Mouse (Mus musculus): ENCODE data around the gene B230118H07Rik.

B230118H07Rik gene

DNA sequence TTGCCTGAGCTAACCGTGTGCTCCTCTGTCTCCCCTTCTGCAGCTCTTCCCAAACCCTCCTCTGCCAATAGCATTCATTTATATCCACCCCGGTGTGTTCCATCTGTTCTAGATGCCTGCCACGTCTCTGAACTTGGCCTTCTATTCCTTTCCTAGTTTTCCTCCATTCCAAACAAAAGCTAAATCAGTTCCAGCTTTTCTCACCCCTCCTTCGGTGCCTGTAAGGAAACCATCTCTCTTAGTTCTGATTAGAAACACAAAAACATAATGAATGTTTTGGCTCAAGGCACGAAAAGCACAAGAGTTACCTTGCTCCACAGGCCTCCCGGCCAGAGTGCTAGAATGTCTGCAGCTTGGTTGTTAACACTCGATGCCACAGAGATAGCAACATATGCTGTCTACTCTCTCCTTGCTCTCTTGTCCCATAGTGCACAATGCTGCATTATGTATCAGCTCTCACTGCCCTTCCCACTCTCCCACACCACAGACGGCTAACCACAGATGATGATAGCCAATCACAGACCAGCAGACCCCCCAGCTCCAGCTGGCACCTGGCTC, at the start of gene B230118H07Rik, which contains the start of gene Rag1:
Gene B230118H07Rik (minus strand): TSS at position 419 of the 558 bp plus-strand sequence.
Gene Rag1 (minus strand): TSS at position 388 of the 558 bp plus-strand sequence.
- DNase-seq = peak; percentile 88

- no peak for DNase-seq
Measured at GRCm38 (mm10) chr2:101695584-101695983, 46.3 kb upstream of the B230118H07Rik start.

DNA sequence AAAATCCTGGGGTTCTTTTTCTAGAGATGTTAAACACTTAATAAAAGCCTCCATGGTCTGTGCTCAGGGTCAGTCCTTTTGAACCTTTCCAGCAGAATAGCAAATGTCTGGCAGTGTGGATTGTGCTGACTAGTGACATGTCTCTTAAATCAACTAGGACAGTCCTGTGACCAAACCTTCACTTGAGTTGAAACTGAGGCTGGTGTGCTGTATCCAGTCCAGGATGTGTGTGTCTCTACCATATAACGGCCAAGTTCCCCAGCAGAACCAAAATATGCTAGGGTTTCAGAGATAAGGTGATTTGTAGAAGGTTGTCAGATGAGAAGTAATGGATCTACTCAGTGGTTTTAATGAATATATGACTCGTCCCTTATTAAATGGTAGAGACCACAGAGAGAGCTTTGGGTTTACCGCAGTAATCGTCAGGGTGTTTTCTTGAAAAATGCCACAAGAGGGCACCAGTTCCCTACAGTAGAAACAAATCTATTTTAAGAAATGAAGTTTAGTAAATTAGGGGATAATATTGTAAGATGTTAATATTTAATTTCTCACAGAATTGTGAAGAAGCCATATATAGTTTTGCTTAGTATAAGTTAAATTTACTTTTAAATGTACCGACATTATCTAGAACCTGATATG, 44.4 kb upstream of the B230118H07Rik start:
- DNase-seq = peak; percentile 28

DNA sequence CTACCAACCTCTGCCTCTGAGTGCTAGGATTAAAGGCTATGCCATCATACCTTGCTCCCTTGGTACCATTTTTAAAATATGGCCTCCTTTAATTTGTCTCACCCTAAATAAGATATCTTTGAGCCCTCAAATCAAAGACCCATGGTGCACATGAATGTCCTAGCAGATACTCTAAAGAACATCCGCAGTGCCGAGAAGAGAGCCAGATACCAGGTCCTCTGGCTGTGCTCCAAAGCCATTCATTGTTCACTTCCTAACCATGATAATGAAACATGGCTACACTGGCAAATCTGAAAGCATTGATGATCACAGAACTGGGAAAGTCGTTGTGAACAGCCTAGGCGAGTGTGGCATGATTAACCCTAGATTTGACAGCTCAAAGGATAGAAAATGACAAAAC, 43.7 kb upstream of the B230118H07Rik start:
- no peak for DNase-seq

- DNase-seq = no peak
Measured at GRCm38 (mm10) chr2:101690252-101690827, 41.0 kb upstream of the B230118H07Rik start.

DNA sequence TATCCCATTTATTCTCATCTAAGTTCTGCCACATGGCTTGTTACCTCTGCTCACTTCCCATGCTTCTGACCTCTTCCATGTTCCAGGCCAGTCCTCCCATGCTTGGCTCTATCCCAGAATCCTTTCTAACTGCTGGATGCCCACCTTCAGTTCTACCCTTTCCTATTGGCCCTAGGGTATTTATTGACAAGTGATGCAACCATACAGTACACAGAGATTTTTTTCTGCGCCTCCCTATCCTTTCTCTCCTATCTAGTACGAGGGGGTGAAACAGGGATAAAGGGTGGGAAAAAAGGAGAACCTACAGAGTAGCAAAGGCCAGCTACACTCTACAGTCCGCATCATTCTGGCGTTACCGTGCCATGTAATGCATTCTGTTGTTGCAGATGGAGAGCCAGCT, 38.7 kb upstream of the B230118H07Rik start:
- no peak for DNase-seq

GRCm38 (mm10) chr2:101684421-101684820, 35.1 kb upstream of the B230118H07Rik start:
- no peak for DNase-seq

- peak; percentile 29 for DNase-seq
Measured at GRCm38 (mm10) chr2:101679164-101679784, 29.9 kb upstream of the B230118H07Rik start.

DNA sequence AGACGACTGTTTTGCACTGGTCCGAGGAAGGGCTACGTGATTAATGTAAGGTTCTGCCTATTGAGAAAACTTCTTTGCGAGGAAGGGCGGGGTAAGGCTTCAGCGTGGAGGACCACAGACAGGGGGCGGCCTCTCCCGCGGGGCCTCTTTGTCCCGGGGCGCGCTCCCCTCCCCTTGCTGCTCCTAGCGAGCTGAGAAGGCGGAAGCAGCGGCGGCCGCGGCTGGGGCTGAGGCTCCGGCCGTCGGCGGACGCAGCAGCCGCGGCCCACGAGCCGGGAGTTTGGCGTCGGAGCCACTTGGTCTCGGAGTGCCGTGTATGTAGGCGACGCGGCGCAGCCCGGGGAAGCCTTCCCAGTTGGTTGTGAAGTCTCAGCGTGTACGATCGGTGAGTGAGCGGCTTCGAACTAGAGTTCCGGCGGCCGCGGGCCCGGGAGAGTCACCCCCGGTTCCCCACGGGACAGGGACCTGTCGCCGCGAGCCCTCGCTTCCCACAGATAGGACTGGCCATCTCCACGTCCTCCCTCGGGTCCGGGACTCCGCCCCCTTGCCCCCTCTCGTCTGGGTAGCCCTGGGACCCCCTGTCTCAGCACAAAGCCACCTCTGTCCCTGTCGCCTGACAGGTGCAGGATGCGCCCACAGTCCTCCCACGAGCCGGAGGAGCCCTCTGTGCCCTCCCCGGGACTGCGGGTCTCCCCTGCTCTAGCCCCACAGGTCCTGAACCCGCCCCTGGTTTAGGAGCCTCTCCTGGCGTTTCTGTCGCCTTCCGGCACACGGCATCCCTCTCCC, 29.1 kb upstream of the B230118H07Rik start, which contains the start of gene Traf6:
Gene Traf6 (plus strand): TSS at position 194 of the 786 bp plus-strand sequence.
- peak; percentile 92 for DNase-seq

GRCm38 (mm10) chr2:101673547-101673946, 24.2 kb upstream of the B230118H07Rik start:
- DNase-seq = no peak

DNA sequence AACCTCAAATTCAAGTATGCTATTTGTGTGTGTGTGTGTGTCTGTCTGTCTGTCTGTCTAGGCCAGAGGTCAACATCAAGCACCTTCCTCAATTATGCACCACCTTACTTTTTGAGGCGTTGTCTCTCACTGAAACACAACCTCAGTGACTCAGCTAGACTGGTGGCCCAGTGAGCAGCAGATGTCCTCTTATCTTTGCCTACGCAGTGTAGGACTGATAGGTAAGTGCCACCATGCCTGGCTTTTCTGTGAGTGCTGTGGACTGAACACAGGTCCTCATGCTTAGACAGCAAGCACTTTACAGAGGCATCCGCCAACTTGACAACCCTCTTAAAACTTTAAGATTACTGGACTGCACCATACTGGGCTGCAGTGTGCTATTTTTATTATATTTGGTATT, 19.4 kb upstream of the B230118H07Rik start:
- no peak for DNase-seq

GRCm38 (mm10) chr2:101665703-101666092, 16.4 kb upstream of the B230118H07Rik start:
- DNase-seq = no peak

- DNase-seq = peak; percentile 84
Measured at GRCm38 (mm10) chr2:101665058-101665702, 15.8 kb upstream of the B230118H07Rik start.

DNA sequence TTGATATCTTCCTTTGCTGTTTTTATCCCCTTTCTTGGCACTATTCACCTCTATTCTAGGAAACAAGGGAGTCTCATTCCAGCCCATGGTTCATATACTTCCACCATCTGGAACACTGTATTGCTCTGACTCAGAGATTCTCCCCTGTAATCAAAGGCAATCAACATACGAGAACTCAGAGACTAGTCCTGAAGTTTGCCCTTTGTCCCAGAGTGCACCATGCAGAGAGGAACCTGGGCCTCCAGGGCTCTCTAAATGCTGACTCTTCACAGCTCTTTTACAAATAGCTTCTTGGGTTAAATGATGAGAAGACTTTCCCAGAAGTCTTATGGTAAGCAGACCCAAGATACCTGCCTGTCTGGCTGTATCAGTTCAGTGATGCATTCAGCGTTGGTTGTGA, 11.2 kb upstream of the B230118H07Rik start:
- DNase-seq = no peak

DNA sequence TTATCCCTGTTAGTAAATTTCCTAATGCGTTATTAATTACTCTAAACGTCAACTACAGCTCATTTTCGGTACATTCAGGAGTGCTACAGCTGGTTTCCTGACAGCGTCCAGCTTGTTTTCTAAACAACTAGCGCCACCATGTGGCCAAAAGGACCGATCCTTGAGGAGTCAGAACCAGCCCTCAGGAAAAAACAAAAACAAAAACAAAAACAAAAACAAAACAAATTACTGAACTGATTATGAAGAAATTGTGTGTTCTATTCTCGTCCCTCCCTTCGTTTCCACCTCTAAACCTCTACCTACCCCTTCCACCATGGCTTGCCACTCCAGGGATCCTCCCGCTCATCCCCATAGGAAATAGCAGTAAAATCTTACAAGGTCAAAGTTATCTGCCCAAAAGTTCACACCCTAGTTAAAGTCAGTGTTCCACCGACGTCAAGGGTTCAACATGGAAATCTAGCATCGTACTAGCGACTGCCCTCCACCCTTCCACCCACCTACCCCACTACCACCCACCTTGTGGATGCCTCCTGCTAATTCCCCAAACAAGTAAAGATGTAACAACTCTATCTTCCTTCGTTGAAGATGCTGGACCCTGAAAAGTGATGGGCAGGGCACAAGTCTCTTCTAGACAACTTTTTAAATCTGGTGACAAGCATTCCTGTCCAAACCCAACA, 3.7 kb upstream of the B230118H07Rik start:
- peak; percentile 90 for DNase-seq

DNA sequence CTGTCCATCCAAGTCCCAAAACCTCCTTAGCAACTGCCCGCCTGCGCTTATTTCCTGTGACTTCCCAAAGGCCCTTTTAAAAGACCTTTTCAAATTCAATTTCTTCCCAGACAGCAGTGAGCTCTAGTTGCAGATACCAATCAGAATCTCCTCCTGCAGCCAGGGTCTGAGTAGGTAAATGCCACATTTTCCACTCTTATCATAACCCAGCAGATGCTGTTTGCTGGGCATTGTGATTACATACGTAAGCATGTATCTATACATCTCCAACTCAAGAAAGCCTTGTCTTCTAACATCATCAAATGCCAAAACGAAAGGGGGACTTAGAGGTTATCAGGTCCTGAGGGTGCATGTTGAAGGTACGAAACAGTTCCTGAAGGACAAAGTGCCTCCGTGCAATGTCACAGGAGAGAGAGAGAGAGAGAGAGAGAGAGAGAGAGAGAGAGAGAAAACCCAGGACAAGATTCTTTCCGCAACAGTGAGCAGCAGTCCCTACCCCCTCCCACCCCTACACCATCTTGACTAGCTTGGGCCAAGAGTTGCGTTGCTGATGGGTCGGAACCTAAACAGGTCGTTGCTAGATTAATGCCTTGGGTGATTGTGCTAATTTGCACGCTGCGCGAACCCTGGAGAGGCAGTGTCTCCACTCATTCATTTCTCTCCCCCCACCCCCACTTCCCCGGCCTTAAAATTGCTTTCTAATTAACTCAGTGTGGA, 3.0 kb upstream of the B230118H07Rik start:
- no peak for DNase-seq

- DNase-seq = peak; percentile 58
Measured at GRCm38 (mm10) chr2:101650446-101650845, 1.1 kb upstream of the B230118H07Rik start.

DNA sequence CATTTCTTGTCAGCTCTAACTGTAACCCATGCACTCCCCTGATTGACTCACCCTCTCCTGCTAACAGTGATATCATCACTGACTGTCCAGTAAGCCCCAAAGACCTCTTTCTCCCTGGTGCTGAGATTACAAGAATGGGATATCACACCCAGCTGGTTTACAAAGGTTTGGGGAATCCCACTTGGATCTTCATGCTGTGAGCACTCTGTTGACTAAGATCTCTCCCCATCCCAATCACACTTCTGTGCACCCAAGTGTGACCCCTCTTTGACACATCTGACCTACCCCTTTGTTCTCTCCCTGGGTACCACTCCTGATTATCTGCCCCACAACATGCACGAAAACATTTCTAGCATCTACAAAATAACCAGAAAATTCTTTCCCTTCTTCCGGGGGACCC, 971 bp downstream of the B230118H07Rik start:
- DNase-seq = no peak

- DNase-seq = peak; percentile 68
Measured at GRCm38 (mm10) chr2:101645841-101646240, 3.5 kb downstream of the B230118H07Rik start.

GRCm38 (mm10) chr2:101639840-101640350, 9.4 kb downstream of the B230118H07Rik start:
- no peak for DNase-seq

Data from thymus, postnatal 14 days (tissue).